Mouse (Mus musculus) cerebellum, postnatal 36 days (tissue): Measurements from ENCODE around the gene Prmt3.

Source experiments
- DNase-seq, 2 experiments: peaks; one replicate each; pipeline ENCODE4 v3.0.0; 2021 to 2022; ENCODE audit warnings: mixed read lengths in 2 of 2

The Prmt3 gene

DNA sequence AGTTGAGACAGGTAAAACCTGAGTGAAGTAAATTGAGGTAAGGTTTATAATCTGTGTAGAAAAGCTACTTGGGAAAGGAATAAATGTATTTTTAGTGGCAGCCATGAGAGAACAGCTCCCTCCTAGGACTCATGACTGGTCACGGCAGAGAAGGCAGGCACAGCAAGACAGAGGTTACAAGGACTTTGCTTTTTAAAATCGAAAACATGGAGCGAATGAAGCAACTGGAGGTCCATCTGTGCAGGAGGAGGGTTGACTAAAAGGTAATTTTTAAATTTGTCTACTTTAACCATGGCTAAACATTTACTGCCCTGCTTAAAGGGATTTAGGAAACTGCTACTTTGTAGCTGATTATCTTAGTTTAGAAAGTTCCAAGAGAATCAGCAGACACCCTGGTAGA, 81.7 kb downstream of the Prmt3 start:
- DNase-seq, result no peak

DNA sequence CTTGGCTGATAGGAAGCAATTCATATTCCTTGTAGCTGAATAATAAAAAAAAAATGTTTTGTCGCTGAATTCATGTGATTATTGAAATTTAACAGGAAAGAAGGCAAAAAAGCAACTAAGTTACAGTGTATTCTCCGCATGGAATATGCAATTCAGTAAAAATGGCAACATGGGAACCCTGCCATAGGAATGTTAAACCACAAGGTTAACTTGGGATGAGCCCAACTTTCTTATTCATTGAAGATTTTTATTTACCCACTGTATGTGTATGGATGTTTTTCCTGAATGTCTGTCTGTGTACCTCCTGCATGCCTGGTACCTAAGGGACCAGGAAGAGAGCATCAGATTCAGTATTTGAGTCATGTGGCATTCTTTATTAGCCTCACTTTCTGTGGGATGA, 83.0 kb downstream of the Prmt3 start:
- no peak for DNase-seq

DNA sequence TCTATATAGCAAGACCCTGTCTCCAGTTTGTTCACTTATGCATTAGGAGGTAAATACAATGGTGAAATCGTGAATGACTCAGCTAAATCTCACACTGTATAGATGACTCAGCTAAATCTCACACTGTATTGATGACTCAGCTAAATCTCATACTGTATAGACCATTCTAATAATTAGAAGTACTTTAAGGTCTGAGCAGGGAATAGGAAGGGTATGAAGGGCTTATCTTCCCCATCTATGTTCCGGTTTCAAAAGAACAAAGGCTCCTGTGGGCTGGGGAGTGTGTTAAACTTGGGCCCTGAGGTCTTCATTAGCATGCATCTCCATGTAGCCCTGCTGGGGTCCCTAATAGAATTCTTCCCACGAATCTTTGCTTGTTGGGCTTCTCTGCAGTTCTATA, 85.6 kb downstream of the Prmt3 start:
- no peak for DNase-seq

DNA sequence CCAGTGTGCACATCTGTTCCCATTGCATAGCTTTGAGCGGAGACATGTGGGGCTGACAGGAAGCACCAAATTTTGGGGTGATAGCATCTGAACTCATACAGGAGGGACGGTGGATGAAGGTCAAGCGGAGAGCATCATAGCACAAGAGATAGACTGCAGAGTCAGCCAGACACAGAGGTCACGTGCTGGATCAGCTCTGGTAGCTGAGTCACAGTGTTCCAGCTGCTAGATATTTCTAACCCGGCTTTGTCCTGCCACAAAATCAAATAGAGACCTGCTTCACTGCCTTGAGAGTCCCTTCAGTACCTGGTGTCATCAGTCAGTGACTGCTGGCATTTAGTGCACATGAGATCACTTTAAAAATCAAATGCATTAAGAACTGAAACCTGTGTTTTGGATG, 91.5 kb downstream of the Prmt3 start:
- DNase-seq, result no peak

DNA sequence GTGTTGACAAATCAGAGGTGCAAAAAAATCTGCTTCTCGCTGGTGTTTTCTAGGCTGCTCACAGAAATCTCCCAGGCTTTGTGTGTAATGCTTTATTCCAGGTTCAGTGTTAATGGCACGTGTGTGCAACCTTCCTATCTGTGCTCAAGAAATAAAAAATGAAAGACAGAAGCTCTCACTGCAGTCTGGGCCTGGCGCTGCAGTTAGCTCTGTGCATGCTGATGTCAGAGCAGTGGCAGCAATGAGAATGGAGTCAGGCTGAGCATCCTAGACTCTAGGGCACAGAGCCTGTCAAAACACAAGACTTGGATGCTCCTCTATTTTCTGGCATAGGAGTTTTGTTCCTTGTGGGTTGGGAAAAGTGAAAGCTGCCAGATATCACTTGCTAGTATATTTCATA, 92.1 kb downstream of the Prmt3 start:
- DNase-seq, result no peak

DNA sequence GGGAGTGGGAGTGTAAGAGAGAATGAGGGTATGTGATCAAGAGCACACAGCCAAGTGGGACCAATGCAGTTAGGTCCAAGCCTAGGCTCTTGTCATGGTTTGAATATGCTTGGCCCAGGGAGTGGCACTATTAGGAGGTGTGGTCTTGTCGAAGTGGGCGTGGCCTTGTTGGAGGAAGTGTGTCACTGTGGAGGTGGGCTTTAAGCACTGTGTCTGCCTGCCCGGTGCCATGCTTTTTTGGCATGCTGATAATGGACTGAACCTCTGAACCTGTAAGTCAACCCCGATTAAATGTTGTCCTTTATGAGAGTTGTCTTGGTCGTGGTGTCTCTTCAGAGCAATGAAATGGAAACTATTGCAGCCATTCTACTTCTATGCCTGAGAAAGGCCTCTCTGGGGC, 99.2 kb downstream of the Prmt3 start:
- no peak for DNase-seq

DNA sequence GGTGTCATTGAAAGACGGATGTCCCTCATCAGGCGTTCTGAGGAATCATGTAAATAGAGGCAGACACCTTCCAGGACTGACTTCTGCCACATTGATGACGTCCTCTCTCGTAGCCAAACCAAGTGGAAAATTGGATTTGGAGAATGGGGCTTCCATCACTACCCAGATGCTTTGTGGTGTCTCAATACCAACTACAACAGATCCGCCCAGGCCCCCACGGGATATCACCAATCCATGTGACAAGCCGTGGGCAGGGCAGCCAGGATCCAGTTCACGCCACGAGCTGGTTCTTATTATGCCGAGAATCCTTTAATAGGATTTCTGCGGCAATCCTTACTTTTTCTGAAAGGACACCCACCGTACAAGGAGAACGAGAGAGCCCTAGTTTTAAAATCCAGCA, 100.9 kb downstream of the Prmt3 start:
- no peak for DNase-seq

DNA sequence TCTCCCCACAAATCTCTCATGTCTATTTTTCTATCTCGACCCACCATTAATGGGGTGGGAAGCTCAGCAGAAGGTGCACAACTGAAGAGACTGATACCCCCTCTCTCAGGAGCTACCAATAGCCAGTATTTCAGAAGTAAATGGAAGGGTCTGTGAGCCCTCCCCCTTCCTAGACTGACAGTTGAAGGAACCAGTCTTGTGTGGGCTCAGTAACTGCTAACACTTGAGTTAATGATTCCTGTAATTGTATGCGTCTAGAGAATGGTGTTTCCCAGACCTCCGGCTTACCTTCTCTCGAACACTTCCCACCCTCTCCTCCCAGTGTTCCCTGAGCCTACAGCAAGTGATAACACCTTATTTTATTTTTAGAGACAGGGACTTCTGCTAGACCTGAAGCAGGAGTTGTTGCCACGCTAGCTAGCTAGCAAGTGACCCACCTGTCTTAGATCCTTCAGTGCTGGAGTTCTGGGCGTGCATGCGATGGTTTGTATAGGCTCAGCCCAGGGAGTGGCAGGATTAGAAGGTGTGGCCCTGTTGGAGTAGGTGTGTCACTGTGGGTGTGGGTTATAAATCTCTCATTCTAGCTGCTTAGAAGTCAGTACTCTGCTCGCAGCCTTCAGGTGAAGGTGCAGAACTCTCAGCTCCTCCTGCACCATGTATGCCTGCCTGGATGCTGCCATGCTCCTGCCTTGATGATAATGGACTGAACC, 102.0 kb downstream of the Prmt3 start:
- DNase-seq, result no peak

- DNase-seq, result peak; percentile 14 to 22
Observed at GRCm38 (mm10) chr7:49882288-49882687, 104.1 kb downstream of the Prmt3 start.

- no peak for DNase-seq
Observed at GRCm38 (mm10) chr7:49882694-49883389, 104.7 kb downstream of the Prmt3 start.

- no peak for DNase-seq
Observed at GRCm38 (mm10) chr7:49887776-49888390, 109.7 kb downstream of the Prmt3 start.

GRCm38 (mm10) chr7:49894786-49895185, 116.6 kb downstream of the Prmt3 start:
- DNase-seq, result no peak

DNA sequence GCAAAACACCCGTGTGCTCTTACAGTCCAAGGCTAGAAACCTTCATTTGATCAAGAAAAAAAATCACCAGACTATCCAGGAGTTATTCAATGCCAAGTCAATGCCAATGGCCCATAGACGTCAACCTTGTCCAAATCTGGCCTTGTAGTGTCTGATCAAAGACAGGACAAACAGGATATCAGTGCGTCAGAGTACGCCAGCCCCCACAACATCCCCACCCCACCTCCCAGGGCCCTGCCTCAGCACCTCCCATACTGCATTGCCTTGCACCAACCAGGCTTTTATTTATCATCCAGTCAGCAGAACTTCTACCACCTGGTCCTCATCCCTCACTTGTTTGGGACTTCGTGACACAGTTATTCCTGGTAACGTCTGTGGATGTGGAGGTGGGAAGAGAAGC, 117.2 kb downstream of the Prmt3 start:
- DNase-seq, result no peak

DNA sequence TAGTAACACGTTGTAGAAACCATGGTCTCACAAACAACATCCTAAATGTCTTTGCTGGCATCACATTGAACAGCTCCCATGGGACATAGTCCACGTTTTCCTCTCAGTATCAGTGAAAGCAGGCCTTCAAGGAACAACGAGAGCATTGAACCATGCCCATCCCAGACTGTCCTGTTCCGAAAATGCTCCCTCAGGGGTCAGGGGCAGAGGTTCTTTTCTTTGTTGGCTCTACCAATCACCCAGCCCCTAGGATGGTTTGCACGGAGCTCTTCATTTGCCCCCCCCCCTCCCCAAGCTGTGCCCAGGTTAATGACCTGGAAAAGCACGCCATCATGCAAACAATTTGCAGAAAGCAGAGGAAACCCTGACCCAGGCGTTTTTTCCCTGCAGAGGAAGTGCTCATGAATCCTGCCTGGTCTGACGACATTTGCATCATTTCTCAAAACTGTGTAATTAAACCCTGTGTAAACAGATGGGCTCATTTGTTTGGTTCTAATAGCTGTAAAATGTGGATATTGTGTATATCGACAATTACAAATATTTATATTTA, 123.9 kb downstream of the Prmt3 start:
- DNase-seq, result no peak

DNA sequence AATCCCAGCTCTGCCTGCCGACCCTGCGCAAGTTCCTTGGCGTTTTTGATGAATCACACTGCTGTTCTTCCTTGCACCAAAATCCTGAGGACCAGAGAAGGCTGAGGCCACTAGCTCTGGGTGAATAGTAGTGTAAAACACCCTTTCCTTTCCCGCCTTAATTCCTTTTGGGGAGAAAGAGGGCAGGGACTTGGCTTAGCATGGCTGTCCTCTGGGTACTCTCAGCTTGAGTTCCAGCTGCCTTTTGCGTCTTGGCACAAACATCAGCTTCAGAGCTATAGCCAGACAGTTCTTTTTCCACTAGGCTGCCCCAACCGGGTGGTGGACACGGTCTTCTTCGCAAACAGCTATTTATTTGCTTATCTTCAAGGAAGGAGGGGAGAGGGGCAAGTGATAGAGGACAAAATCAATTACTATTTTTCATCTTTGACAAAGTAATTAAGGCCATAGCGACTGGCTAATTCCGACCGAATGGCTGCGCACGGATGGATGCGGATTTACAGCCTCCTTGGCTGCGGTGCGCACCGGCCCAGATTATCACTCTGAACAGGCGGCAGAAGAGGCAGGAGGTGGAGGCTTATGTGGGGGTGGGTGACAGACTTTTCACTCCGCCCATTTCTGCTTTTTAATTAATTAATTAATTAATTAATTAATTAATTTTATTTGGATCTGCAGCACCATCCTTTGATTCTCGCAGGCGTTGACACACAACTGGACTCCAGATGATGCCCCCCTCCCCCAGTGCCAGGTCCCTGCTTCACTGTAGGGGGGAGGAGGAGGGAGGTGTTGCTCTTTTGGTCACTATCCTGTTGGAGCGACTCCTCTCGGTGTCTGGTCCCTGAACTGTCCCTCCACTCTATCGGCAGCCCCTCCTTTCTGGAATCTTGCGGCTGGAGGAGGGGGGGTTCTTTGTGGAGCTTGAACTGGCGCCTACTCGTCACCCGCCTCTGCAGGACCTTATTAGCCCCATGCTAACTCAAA, 129.3 kb downstream of the Prmt3 start:
- DNase-seq, result no peak
